Mouse (Mus musculus) fat pad, adult 2 months (tissue): ENCODE measurements around the gene Vamp1.

Experiments
- DNase-seq: peaks from one replicate; pipeline ENCODE4 v3.0.0-alpha.2; 2011; ENCODE audit warnings: low read depth, low spot score; ENCODE audit errors: extremely low read depth

Gene Vamp1

GRCm38 (mm10) chr6:125212621-125213020, 2.7 kb upstream of the Vamp1 start:
- DNase-seq: no peak

GRCm38 (mm10) chr6:125213129-125213528, 2.2 kb upstream of the Vamp1 start:
- DNase-seq: no peak

GRCm38 (mm10) chr6:125213715-125214114, 1.6 kb upstream of the Vamp1 start:
- DNase-seq: no peak

- DNase-seq: no peak
Measured at GRCm38 (mm10) chr6:125216898-125217297, 1.5 kb downstream of the Vamp1 start.

GRCm38 (mm10) chr6:125217899-125218298, 2.5 kb downstream of the Vamp1 start:
- DNase-seq: no peak

- no peak for DNase-seq
Measured at GRCm38 (mm10) chr6:125218963-125219362, 3.6 kb downstream of the Vamp1 start.

- DNase-seq: no peak
Measured at GRCm38 (mm10) chr6:125221115-125221745, 5.9 kb downstream of the Vamp1 start.

GRCm38 (mm10) chr6:125222146-125222545, 6.8 kb downstream of the Vamp1 start:
- no peak for DNase-seq

GRCm38 (mm10) chr6:125222577-125222976, 7.2 kb downstream of the Vamp1 start:
- no peak for DNase-seq

GRCm38 (mm10) chr6:125225518-125226115, 10.3 kb downstream of the Vamp1 start:
- no peak for DNase-seq

GRCm38 (mm10) chr6:125230571-125230970, 15.2 kb downstream of the Vamp1 start:
- no peak for DNase-seq

GRCm38 (mm10) chr6:125231117-125232044, 16.0 kb downstream of the Vamp1 start, which contains the start of gene Tapbpl:
TSS of gene Tapbpl (minus strand) at chr6:125231860.
- no peak for DNase-seq

GRCm38 (mm10) chr6:125232045-125232437, 16.7 kb downstream of the Vamp1 start:
- DNase-seq: no peak

GRCm38 (mm10) chr6:125232516-125232915, 17.2 kb downstream of the Vamp1 start:
- DNase-seq: no peak

- no peak for DNase-seq
Measured at GRCm38 (mm10) chr6:125233816-125234519, 18.6 kb downstream of the Vamp1 start.

- no peak for DNase-seq
Measured at GRCm38 (mm10) chr6:125234520-125234828, 19.1 kb downstream of the Vamp1 start.

GRCm38 (mm10) chr6:125236341-125236740, 21.0 kb downstream of the Vamp1 start:
- no peak for DNase-seq

GRCm38 (mm10) chr6:125236782-125237181, 21.4 kb downstream of the Vamp1 start, which contains the start of gene Cd27:
TSS of gene Cd27 (minus strand) at chr6:125237010.
- no peak for DNase-seq

- no peak for DNase-seq
Measured at GRCm38 (mm10) chr6:125237421-125237820, 22.1 kb downstream of the Vamp1 start.

- no peak for DNase-seq
Measured at GRCm38 (mm10) chr6:125238396-125238795, 23.0 kb downstream of the Vamp1 start.

GRCm38 (mm10) chr6:125239547-125239946, 24.2 kb downstream of the Vamp1 start:
- DNase-seq: no peak
